Mouse (Mus musculus): ENCODE data around the gene Ccdc130. TPM values are rescaled to one million over a fixed set of nuclear protein-coding genes. Genes with fewer than 3 reads are reported as not detected.

Ccdc130 gene
- polyA plus RNA-seq, 2 experiments: 5.5 to 7.1 TPM

- Histone ChIP-seq H3K9me3 (ENCODE audit: control insufficient read depth, low read length) (no peaks in the 10 kb centered on the region), H3K4me3 (ENCODE audit: insufficient read depth in 1 of 2, low read depth in 2 of 2, low read length in 2 of 2) (no peak overlapping the region), H3K27me3 (ENCODE audit: control insufficient read depth, insufficient read depth, low read length) (no peaks in the 10 kb centered on the region), H3K36me3 (replicated peaks; ENCODE audit: control insufficient read depth, insufficient read depth, low read depth) (no peaks in the 10 kb centered on the region), H3K9ac (replicated peaks) (no peak overlapping the region), H3K4me1 (replicated peaks; ENCODE audit: control insufficient read depth in 2 of 2, insufficient read depth in 2 of 2, low read length in 1 of 2) (peaks cover 0 to 3% of the 10 kb centered on the region in 2 experiments; a peak in 1 of 4 replicates), H3K27ac (no peak overlapping the region), H3K4me2 (ENCODE audit: low read depth) (no peak overlapping the region)
- WGBS (ENCODE audit: insufficient replicate concordance): 21% methylated on average over 1 of the region's 1 CpGs
- TF ChIP-seq EP300 (IDR thresholded peaks at IDR 0.05; ENCODE audit: low read depth) (no peak), CTCF (IDR thresholded peaks at IDR 0.05; ENCODE audit: low read depth) (no peak)
- ATAC-seq (ENCODE audit: insufficient read depth) (no peak), DNase-seq (ENCODE audit: low read depth in 3 of 3, low spot score in 3 of 3) (no peak)
These were observed 6.3 kb upstream of the Ccdc130 start for GRCm38 (mm10) chr8:84276447-84276846.

DNA sequence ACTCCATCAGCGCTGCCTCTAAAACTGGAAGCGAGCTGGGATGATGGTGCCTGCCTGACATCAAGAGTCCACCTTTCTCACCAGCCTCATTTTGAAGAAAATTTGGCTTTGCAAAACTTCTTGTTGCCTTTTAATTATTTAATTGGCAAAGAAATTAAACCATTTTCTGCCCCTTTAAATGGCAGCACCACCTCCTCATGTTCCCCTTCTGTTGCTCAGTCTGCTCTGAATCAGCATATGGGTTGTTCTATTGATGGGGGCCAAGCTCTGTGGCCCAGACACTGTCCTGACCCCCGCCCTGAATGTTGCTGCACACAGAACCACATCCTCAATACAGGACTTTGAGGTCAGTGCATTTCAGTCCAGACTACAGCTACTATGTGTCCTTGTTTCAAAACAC is 3.8 kb upstream of the Ccdc130 start:
- no peak overlapping the region for H3K4me2 ChIP-seq (ENCODE audit: low read depth)
- ATAC-seq (ENCODE audit: insufficient read depth): no peak
- no peak overlapping the region for H3K4me3 ChIP-seq (ENCODE audit: insufficient read depth in 1 of 2, low read depth in 2 of 2, low read length in 2 of 2)
- no peaks in the 10 kb centered on the region for H3K27me3 ChIP-seq (ENCODE audit: control insufficient read depth, insufficient read depth, low read length)
- H3K4me1 ChIP-seq (replicated peaks; ENCODE audit: control insufficient read depth in 2 of 2, insufficient read depth in 2 of 2, low read length in 1 of 2): peaks cover 7 to 12% of the 10 kb centered on the region in 2 experiments; a peak in 3 of 4 replicates
- no peaks in the 10 kb centered on the region for H3K9me3 ChIP-seq (ENCODE audit: control insufficient read depth, low read length)
- no peak overlapping the region for H3K27ac ChIP-seq
- H3K36me3 ChIP-seq (replicated peaks; ENCODE audit: control insufficient read depth, insufficient read depth, low read depth): no peaks in the 10 kb centered on the region
- DNase-seq (ENCODE audit: low read depth in 3 of 3, low spot score in 3 of 3): no peak
- no peak overlapping the region for H3K9ac ChIP-seq (replicated peaks)
- no peak for TF ChIP-seq EP300 (IDR thresholded peaks at IDR 0.05; ENCODE audit: low read depth)
- TF ChIP-seq CTCF (IDR thresholded peaks at IDR 0.05; ENCODE audit: low read depth): no peak
- whole genome bisulfite sequencing (ENCODE audit: insufficient replicate concordance): 60% methylated on average over 3 of the region's 3 CpGs

- H3K27ac ChIP-seq: no peak overlapping the region
- no peak overlapping the region for H3K9ac ChIP-seq (replicated peaks)
- no peak for TF ChIP-seq CTCF (IDR thresholded peaks at IDR 0.05; ENCODE audit: low read depth)
- TF ChIP-seq EP300 (IDR thresholded peaks at IDR 0.05; ENCODE audit: low read depth): no peak
- 53% methylated on average over 4 of the region's 4 CpGs for WGBS (ENCODE audit: insufficient replicate concordance)
- no peaks in the 10 kb centered on the region for H3K27me3 ChIP-seq (ENCODE audit: control insufficient read depth, insufficient read depth, low read length)
- H3K4me1 ChIP-seq (replicated peaks; ENCODE audit: control insufficient read depth in 2 of 2, insufficient read depth in 2 of 2, low read length in 1 of 2): peaks cover 7 to 9% of the 10 kb centered on the region in 2 experiments; a peak in 3 of 4 replicates
- no peak overlapping the region for H3K4me2 ChIP-seq (ENCODE audit: low read depth)
- H3K4me3 ChIP-seq (ENCODE audit: insufficient read depth in 1 of 2, low read depth in 2 of 2, low read length in 2 of 2): no peak overlapping the region
- H3K36me3 ChIP-seq (replicated peaks; ENCODE audit: control insufficient read depth, insufficient read depth, low read depth): no peaks in the 10 kb centered on the region
- DNase-seq (ENCODE audit: low read depth in 3 of 3, low spot score in 3 of 3) (no peak), ATAC-seq (ENCODE audit: insufficient read depth) (no peak)
- H3K9me3 ChIP-seq (ENCODE audit: control insufficient read depth, low read length): no peaks in the 10 kb centered on the region
These were observed 2.1 kb upstream of the Ccdc130 start for GRCm38 (mm10) chr8:84272302-84272701.

DNA sequence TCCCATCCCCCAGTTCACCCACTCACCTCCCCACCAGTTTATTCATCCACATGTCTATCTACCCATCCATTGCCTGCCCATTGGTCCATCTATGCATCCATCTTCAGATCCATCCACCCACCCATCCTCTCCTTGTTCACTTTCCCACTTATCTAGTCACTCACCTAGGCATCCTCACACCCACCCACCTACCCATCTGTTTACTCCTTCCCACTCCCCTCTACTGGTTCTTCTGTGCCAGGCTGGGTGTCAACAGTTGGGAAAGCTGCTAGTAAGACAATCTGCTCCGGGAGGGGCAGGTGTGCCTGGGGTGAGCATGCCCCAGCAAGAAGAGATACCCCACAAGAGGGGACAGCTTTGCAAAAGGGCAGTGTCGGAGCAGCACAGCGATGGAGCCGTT is 9.1 kb downstream of the Ccdc130 start:
- ATAC-seq (ENCODE audit: insufficient read depth): no peak
- no peak for DNase-seq (ENCODE audit: low read depth in 3 of 3, low spot score in 3 of 3)
- peaks cover 7% of the 10 kb centered on the region; the same call in 1 of the 2 replicates for H3K36me3 ChIP-seq (replicated peaks; ENCODE audit: control insufficient read depth, insufficient read depth, low read depth)
- H3K9me3 ChIP-seq (ENCODE audit: control insufficient read depth, low read length): no peaks in the 10 kb centered on the region
- H3K9ac ChIP-seq (replicated peaks): no peak overlapping the region
- no peak overlapping the region for H3K4me3 ChIP-seq (ENCODE audit: insufficient read depth in 1 of 2, low read depth in 2 of 2, low read length in 2 of 2)
- no peak overlapping the region for H3K4me2 ChIP-seq (ENCODE audit: low read depth)
- no peaks in the 10 kb centered on the region for H3K27me3 ChIP-seq (ENCODE audit: control insufficient read depth, insufficient read depth, low read length)
- WGBS (ENCODE audit: insufficient replicate concordance): 82% methylated on average over 4 of the region's 4 CpGs
- H3K27ac ChIP-seq: no peak overlapping the region
- H3K4me1 ChIP-seq (replicated peaks; ENCODE audit: control insufficient read depth in 2 of 2, insufficient read depth in 2 of 2, low read length in 1 of 2): peaks cover 2 to 12% of the 10 kb centered on the region in 2 experiments
- TF ChIP-seq CTCF (IDR thresholded peaks at IDR 0.05; ENCODE audit: low read depth) (no peak), EP300 (IDR thresholded peaks at IDR 0.05; ENCODE audit: low read depth) (no peak)

GRCm38 (mm10) chr8:84256822-84257610 is 13.2 kb downstream of the Ccdc130 start, which contains the start of gene Mri1:
TSS of gene Mri1 (minus strand) at chr8:84257326.
- DNase-seq (ENCODE audit: low read depth in 3 of 3, low spot score in 3 of 3) (peak; percentile 79 to 83 (median 80)), ATAC-seq (ENCODE audit: insufficient read depth) (peak; percentile 89)
- TF ChIP-seq CTCF (IDR thresholded peaks at IDR 0.05; ENCODE audit: low read depth): peak; percentile 28
- TF ChIP-seq EP300 (IDR thresholded peaks at IDR 0.05; ENCODE audit: low read depth): no peak
- Histone ChIP-seq H3K9ac (replicated peaks) (peak within 1 kb of the TSS; percentile 50), H3K27ac (peak within 1 kb of the TSS; percentile 41), H3K36me3 (replicated peaks; ENCODE audit: control insufficient read depth, insufficient read depth, low read depth) (peaks cover 5% of the 10 kb centered on the region), H3K4me2 (ENCODE audit: low read depth) (peak within 1 kb of the TSS; percentile 66), H3K4me3 (ENCODE audit: insufficient read depth in 1 of 2, low read depth in 2 of 2, low read length in 2 of 2) (peak within 1 kb of the TSS; percentile 66 to 83), H3K27me3 (ENCODE audit: control insufficient read depth, insufficient read depth, low read length) (no peaks in the 10 kb centered on the region), H3K4me1 (replicated peaks; ENCODE audit: control insufficient read depth in 2 of 2, insufficient read depth in 2 of 2, low read length in 1 of 2) (peaks cover 5 to 14% of the 10 kb centered on the region in 2 experiments), H3K9me3 (ENCODE audit: control insufficient read depth, low read length) (no peaks in the 10 kb centered on the region)
- under 1% methylated on average over 64 of the region's 64 CpGs for WGBS (ENCODE audit: insufficient replicate concordance)
